Mouse (Mus musculus) stomach, postnatal 0 days (tissue): ENCODE data around the gene Pde2a.

Source experiments
- CTCF ChIP-seq: IDR thresholded peaks from 2 replicates; pipeline ENCODE4 v1.5.1; 2016; ENCODE audit warnings: antibody characterized with exemption, low read depth, mild to moderate bottlenecking, moderate library complexity
- EP300 ChIP-seq: optimal IDR thresholded peaks from 2 replicates; pipeline ENCODE3; 2016; ENCODE audit warnings: antibody characterized with exemption

- TF ChIP-seq EP300 (no peak), CTCF (no peak)
Observed at GRCm38 (mm10) chr7:101410267-101410936, 11.1 kb upstream of the Pde2a start, which contains the start of gene Gm45837.
